Mouse (Mus musculus) myocyte (in vitro differentiated cells): ENCODE results near the gene Rpl6. TPM values are rescaled to one million over a fixed set of nuclear protein-coding genes. Genes with fewer than 3 reads are reported as not detected.

Source experiments
- H3K27me3 ChIP-seq: one replicate; pipeline ENCODE4 v1.6.1; 2011; ENCODE audit not compliant: control insufficient read depth, insufficient read depth, insufficient read length
- H3K36me3 ChIP-seq: one replicate; pipeline ENCODE4 v1.6.1; 2011; ENCODE audit not compliant: control insufficient read depth, insufficient read depth
- H3K4me2 ChIP-seq: one replicate; pipeline ENCODE4 v1.6.1; 2011; ENCODE audit warnings: low read depth, control low read depth
- H3K4me3 ChIP-seq: one replicate; pipeline ENCODE4 v1.5.1; 2011; ENCODE audit warnings: mild to moderate bottlenecking, control low read depth, moderate library complexity
- H3K79me2 ChIP-seq: one replicate; pipeline ENCODE4 v1.6.1; 2011; ENCODE audit not compliant: control insufficient read depth, insufficient read depth
- H3ac ChIP-seq: one replicate; pipeline ENCODE4 v1.6.1; 2011; ENCODE audit not compliant: control insufficient read depth, insufficient read length
- CEBPB ChIP-seq: IDR thresholded peaks from 2 replicates; pipeline ENCODE4 v1.6.1; 2011; ENCODE audit warnings: mild to moderate bottlenecking, moderate library complexity; ENCODE audit not compliant: poor library complexity, insufficient read depth, severe bottlenecking
- E2F4 ChIP-seq: IDR thresholded peaks from one replicate; pipeline ENCODE4 v1.6.1; 2011; ENCODE audit warnings: mild to moderate bottlenecking, control low read depth, moderate library complexity; ENCODE audit not compliant: insufficient read depth
- MAX ChIP-seq: IDR thresholded peaks from one replicate; pipeline ENCODE4 v1.6.1; 2011; ENCODE audit warnings: low read depth, mild to moderate bottlenecking, control low read depth
- MYOD1 ChIP-seq, 3 experiments: IDR thresholded peaks; one replicate each; pipeline ENCODE4 v1.6.1; 2011; ENCODE audit warnings: control low read depth in 2 of 3, low read depth in 2 of 3, mild to moderate bottlenecking in 2 of 3, moderate library complexity in 1 of 3; ENCODE audit not compliant: insufficient read length in 2 of 3, control insufficient read depth in 1 of 3
- MYOG ChIP-seq, 3 experiments: IDR thresholded peaks; one replicate each; pipeline ENCODE4 v1.6.1; 2011; ENCODE audit warnings: control low read depth in 2 of 3, low read depth in 2 of 3, mild to moderate bottlenecking in 2 of 3; ENCODE audit not compliant: insufficient read length in 2 of 3, control insufficient read depth in 1 of 3, insufficient read depth in 1 of 3
- POLR2A ChIP-seq: IDR thresholded peaks from one replicate; pipeline ENCODE4 v1.6.1; 2011; ENCODE audit warnings: low read depth, mild to moderate bottlenecking, control low read depth, moderate library complexity; ENCODE audit not compliant: insufficient read length
- POLR2AphosphoS2 ChIP-seq: IDR thresholded peaks from one replicate; pipeline ENCODE4 v1.6.1; 2011; ENCODE audit warnings: low read depth, control low read depth; ENCODE audit not compliant: insufficient read length
- REST ChIP-seq: IDR thresholded peaks from one replicate; pipeline ENCODE4 v1.6.1; 2011; ENCODE audit warnings: mild to moderate bottlenecking, control low read depth, moderate library complexity; ENCODE audit not compliant: insufficient read depth, insufficient read length
- SRF ChIP-seq: IDR thresholded peaks from one replicate; pipeline ENCODE4 v1.6.1; 2011; ENCODE audit warnings: low read depth; ENCODE audit not compliant: control insufficient read depth, insufficient read length
- TCF12 ChIP-seq: IDR thresholded peaks from one replicate; pipeline ENCODE4 v1.6.1; 2011; ENCODE audit warnings: mild to moderate bottlenecking, control low read depth; ENCODE audit not compliant: poor library complexity, insufficient read depth, severe bottlenecking
- TCF3 ChIP-seq: IDR thresholded peaks from one replicate; pipeline ENCODE4 v1.6.1; 2011; ENCODE audit warnings: low read depth, control low read depth; ENCODE audit not compliant: insufficient read length
- USF1 ChIP-seq: IDR thresholded peaks from one replicate; pipeline ENCODE4 v1.6.1; 2011; ENCODE audit warnings: low read depth, mild to moderate bottlenecking, control low read depth, moderate library complexity
- polyA plus RNA-seq: library from polyadenylated mRNA; unstranded; fragments of >200 nt; fragmentation: generic; extraction: Trizol; gene quantifications from one replicate; pipeline ENCODE4 v1.2.1, GENCODE M21; 2012; ENCODE audit warnings: missing spikeins

The Rpl6 gene
- polyA plus RNA-seq, 1 experiment = 1,361 TPM

- Histone ChIP-seq H3K36me3 (no peaks in the 10 kb centered on the region), H3K27me3 (no peaks in the 10 kb centered on the region), H3ac (no peak overlapping the region), H3K4me2 (no peak overlapping the region), H3K4me3 (no peak overlapping the region), H3K79me2 (peaks cover 47% of the 10 kb centered on the region)
- TF ChIP-seq MYOD1 (IDR thresholded peaks at IDR 0.05; ENCODE audit: control insufficient read depth in 1 of 3, insufficient read length in 2 of 3, low read depth in 2 of 3) (no peak), CEBPB (no peak), POLR2AphosphoS2 (no peak), REST (no peak), TCF3 (no peak), USF1 (no peak), MYOG (IDR thresholded peaks at IDR 0.05; ENCODE audit: control insufficient read depth in 1 of 3, insufficient read depth in 1 of 3, insufficient read length in 2 of 3, low read depth in 2 of 3) (no peak), TCF12 (no peak), POLR2A (no peak), E2F4 (no peak), SRF (no peak), MAX (no peak)
Measured at GRCm38 (mm10) chr5:121229182-121229581, 24.9 kb downstream of the Rpl6 start.

DNA sequence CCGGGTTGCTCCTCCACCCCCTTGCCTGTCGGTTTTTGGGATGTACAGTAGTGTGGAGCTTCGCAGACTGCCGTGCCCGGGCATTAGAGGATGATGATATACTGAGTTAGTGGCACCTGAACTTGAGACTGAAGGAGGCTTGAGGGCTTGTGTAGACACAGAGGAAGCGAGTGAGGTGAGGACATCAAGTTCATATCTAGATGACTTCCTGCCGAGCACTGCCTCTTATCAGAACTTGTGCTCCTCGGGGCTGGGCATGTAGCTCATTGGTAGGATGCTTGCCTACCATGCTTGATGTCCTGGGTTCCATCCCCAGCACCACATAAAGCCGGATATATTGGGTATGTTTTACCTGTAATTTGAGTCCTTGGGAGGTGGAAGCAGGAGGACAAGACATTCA lies 26.5 kb downstream of the Rpl6 start:
- Histone ChIP-seq H3K4me3 (no peak overlapping the region), H3K36me3 (no peaks in the 10 kb centered on the region), H3K27me3 (no peaks in the 10 kb centered on the region), H3ac (no peak overlapping the region), H3K4me2 (no peak overlapping the region), H3K79me2 (peaks cover 45% of the 10 kb centered on the region)
- no peak for TF ChIP-seq MYOG (IDR thresholded peaks at IDR 0.05; ENCODE audit: control insufficient read depth in 1 of 3, insufficient read depth in 1 of 3, insufficient read length in 2 of 3, low read depth in 2 of 3)
- no peak for TF ChIP-seq TCF12
- no peak for TF ChIP-seq POLR2A

- H3K79me2 ChIP-seq = peaks cover 41% of the 10 kb centered on the region
- H3K4me3 ChIP-seq = no peak overlapping the region
- TF ChIP-seq TCF3 = no peak
- TF ChIP-seq SRF = no peak
- no peak for TF ChIP-seq TCF12
- no peak for TF ChIP-seq MYOD1 (IDR thresholded peaks at IDR 0.05; ENCODE audit: control insufficient read depth in 1 of 3, insufficient read length in 2 of 3, low read depth in 2 of 3)
- no peak for TF ChIP-seq CEBPB
- TF ChIP-seq MAX = no peak
- no peak for TF ChIP-seq USF1
- TF ChIP-seq POLR2A = no peak
- no peak for TF ChIP-seq POLR2AphosphoS2
- no peak for TF ChIP-seq MYOG (IDR thresholded peaks at IDR 0.05; ENCODE audit: control insufficient read depth in 1 of 3, insufficient read depth in 1 of 3, insufficient read length in 2 of 3, low read depth in 2 of 3)
- no peak for TF ChIP-seq REST
- no peak for TF ChIP-seq E2F4
- H3K27me3 ChIP-seq = no peaks in the 10 kb centered on the region
- no peak overlapping the region for H3ac ChIP-seq
- H3K36me3 ChIP-seq = no peaks in the 10 kb centered on the region
- no peak overlapping the region for H3K4me2 ChIP-seq
Measured at GRCm38 (mm10) chr5:121232789-121233188, 28.5 kb downstream of the Rpl6 start.

GRCm38 (mm10) chr5:121233726-121234125 lies 29.4 kb downstream of the Rpl6 start:
- peaks cover 36% of the 10 kb centered on the region for H3K79me2 ChIP-seq
- H3ac ChIP-seq = no peak overlapping the region
- no peak overlapping the region for H3K4me2 ChIP-seq
- no peak overlapping the region for H3K4me3 ChIP-seq
- no peaks in the 10 kb centered on the region for H3K27me3 ChIP-seq
- no peak for TF ChIP-seq USF1
- TF ChIP-seq TCF12 = no peak
- TF ChIP-seq CEBPB = no peak
- no peak for TF ChIP-seq TCF3
- TF ChIP-seq MAX = no peak
- TF ChIP-seq E2F4 = no peak
- TF ChIP-seq MYOD1 (IDR thresholded peaks at IDR 0.05; ENCODE audit: control insufficient read depth in 1 of 3, insufficient read length in 2 of 3, low read depth in 2 of 3) = no peak
- TF ChIP-seq SRF = no peak
- TF ChIP-seq POLR2A = no peak
- TF ChIP-seq REST = no peak
- no peak for TF ChIP-seq POLR2AphosphoS2
- TF ChIP-seq MYOG (IDR thresholded peaks at IDR 0.05; ENCODE audit: control insufficient read depth in 1 of 3, insufficient read depth in 1 of 3, insufficient read length in 2 of 3, low read depth in 2 of 3) = no peak
- no peaks in the 10 kb centered on the region for H3K36me3 ChIP-seq

- Histone ChIP-seq H3K36me3 (no peaks in the 10 kb centered on the region), H3K4me3 (no peak overlapping the region)
- no peak for TF ChIP-seq POLR2AphosphoS2
Measured at GRCm38 (mm10) chr5:121236171-121236570, 31.9 kb downstream of the Rpl6 start.

More at GRCm38 (mm10) chr5:121236171-121236570, 31.9 kb downstream of the Rpl6 start:
- no peak overlapping the region for H3ac ChIP-seq
- no peaks in the 10 kb centered on the region for H3K27me3 ChIP-seq
- H3K79me2 ChIP-seq = peaks cover 39% of the 10 kb centered on the region
- no peak overlapping the region for H3K4me2 ChIP-seq
